Mouse (Mus musculus): Measurements from ENCODE around the gene Sh3bgrl3. TPM values are rescaled to one million over a fixed set of nuclear protein-coding genes. Genes with fewer than 3 reads are reported as not detected.

The Sh3bgrl3 gene
- polyA plus RNA-seq, 1 experiment from 2014 or later: 522 TPM

DNA sequence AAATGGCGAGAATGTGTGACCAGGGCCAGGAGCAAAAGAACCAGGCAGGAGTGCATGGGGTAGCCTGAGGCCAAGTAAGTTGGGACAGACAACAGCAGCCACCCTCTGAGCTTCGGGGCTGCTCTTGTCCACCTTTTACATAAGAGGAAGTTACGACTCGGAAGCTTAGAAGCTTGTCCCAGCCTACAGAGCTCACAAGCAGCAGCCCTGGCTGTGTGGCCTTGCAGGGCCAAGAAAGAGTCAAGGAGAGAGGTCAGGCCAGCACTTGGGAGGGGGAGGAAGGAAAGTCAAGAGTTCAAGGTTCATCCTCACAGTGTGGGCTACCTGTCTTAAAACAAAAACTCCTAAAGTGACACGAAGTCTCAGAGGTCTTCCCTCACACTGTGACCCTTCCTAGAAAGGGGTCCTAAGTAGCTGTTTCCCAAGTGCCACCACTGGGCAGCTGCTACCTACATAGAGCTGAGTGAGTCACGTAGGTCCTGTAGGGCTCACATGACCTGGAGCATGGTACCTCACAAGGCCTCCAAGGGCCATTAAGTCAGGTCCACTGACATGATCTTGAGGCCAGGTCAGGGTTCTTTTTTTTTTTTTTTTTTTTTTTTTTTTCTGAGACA, 8.3 kb downstream of the Sh3bgrl3 start:
- H3K9me3 ChIP-seq (ENCODE audit: control insufficient read depth): no peaks in the 10 kb centered on the region
- H3K4me2 ChIP-seq (replicated peaks; ENCODE audit: low read depth): no peak overlapping the region
- ATAC-seq: 0 out of 2 replicates have a peak, but pooled peaks have one; percentile 14
- no peak overlapping the region for H3K9ac ChIP-seq (ENCODE audit: low read depth, low read length)
- no peaks in the 10 kb centered on the region for H3K27me3 ChIP-seq (replicated peaks; ENCODE audit: control insufficient read depth, insufficient read depth, low read length)
- no peak overlapping the region for H3K27ac ChIP-seq (ENCODE audit: low read depth, low read length)
- WGBS: 75% methylated on average over 6 of the region's 6 CpGs
- H3K4me3 ChIP-seq (ENCODE audit: low read depth, low read length): no peak overlapping the region
- H3K4me1 ChIP-seq (replicated peaks; ENCODE audit: control insufficient read depth, insufficient read depth, low read length): peaks cover 14% of the 10 kb centered on the region; the same call in 1 of the 2 replicates
- TF ChIP-seq CTCF (IDR thresholded peaks at IDR 0.05; ENCODE audit: low read depth): no peak
- no peaks in the 10 kb centered on the region for H3K36me3 ChIP-seq (ENCODE audit: control insufficient read depth, insufficient read depth)

DNA sequence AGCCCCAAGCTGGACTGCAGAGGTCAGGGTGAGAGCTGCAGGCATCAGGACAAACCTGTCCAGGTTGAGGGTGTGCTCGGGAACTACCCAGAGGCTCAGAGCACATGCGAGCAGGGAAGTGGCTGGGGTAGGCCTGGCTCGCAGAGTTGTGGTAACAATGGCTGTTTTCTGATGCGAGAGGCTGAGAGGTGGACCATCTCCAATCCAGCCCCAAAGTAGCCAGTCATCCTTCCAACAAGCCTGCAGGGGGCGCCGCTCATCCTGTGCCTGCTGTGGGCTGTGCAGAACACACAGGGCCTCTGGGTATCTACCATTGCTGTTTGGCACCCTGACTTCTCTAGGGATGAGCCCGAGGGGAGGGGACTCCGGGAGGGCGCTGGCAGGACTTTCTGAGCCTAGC, 8.9 kb downstream of the Sh3bgrl3 start:
- peak; percentile 71 for TF ChIP-seq CTCF (IDR thresholded peaks at IDR 0.05; ENCODE audit: low read depth)
- H3K27ac ChIP-seq (ENCODE audit: low read depth, low read length): no peak overlapping the region
- peaks cover 14% of the 10 kb centered on the region; the same call in 1 of the 2 replicates for H3K4me1 ChIP-seq (replicated peaks; ENCODE audit: control insufficient read depth, insufficient read depth, low read length)

DNA sequence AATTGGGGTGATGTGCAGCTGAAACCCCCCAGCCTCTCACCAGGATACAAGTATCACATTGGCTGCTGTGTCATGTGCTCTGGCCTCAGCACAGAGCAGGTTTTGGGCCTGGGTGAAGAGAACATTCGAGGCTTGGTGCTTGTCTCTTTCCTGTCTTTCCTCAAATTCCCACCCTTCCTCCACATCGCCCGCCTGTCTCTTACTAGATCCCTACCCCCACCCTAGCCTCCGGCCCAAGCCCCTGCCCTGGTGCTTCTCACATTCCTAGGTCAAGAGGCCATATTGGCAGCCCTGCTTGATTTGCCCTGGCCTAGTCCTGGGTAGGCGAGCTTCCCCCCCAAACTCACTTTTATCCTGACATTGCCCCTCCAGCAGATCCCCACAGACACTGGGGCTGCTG, 9.5 kb downstream of the Sh3bgrl3 start:
- Histone ChIP-seq H3K27ac (ENCODE audit: low read depth, low read length) (no peak overlapping the region), H3K4me3 (ENCODE audit: low read depth, low read length) (no peak overlapping the region), H3K4me1 (replicated peaks; ENCODE audit: control insufficient read depth, insufficient read depth, low read length) (peaks cover 14% of the 10 kb centered on the region; the same call in 1 of the 2 replicates), H3K9me3 (ENCODE audit: control insufficient read depth) (no peaks in the 10 kb centered on the region), H3K4me2 (replicated peaks; ENCODE audit: low read depth) (no peak overlapping the region), H3K9ac (ENCODE audit: low read depth, low read length) (no peak overlapping the region), H3K27me3 (replicated peaks; ENCODE audit: control insufficient read depth, insufficient read depth, low read length) (no peaks in the 10 kb centered on the region), H3K36me3 (ENCODE audit: control insufficient read depth, insufficient read depth) (no peaks in the 10 kb centered on the region)
- 80% methylated on average over 5 of the region's 5 CpGs for WGBS
- no peak for ATAC-seq
- no peak for TF ChIP-seq CTCF (IDR thresholded peaks at IDR 0.05; ENCODE audit: low read depth)

More for the DNA sequence above, 8.9 kb downstream of the Sh3bgrl3 start:
- H3K4me2 ChIP-seq (replicated peaks; ENCODE audit: low read depth): no peak overlapping the region
- no peak for ATAC-seq
- no peaks in the 10 kb centered on the region for H3K9me3 ChIP-seq (ENCODE audit: control insufficient read depth)
- H3K27me3 ChIP-seq (replicated peaks; ENCODE audit: control insufficient read depth, insufficient read depth, low read length): no peaks in the 10 kb centered on the region
- WGBS: 67% methylated on average over 9 of the region's 9 CpGs
- H3K9ac ChIP-seq (ENCODE audit: low read depth, low read length): no peak overlapping the region
- H3K36me3 ChIP-seq (ENCODE audit: control insufficient read depth, insufficient read depth): no peaks in the 10 kb centered on the region
- no peak overlapping the region for H3K4me3 ChIP-seq (ENCODE audit: low read depth, low read length)

DNA sequence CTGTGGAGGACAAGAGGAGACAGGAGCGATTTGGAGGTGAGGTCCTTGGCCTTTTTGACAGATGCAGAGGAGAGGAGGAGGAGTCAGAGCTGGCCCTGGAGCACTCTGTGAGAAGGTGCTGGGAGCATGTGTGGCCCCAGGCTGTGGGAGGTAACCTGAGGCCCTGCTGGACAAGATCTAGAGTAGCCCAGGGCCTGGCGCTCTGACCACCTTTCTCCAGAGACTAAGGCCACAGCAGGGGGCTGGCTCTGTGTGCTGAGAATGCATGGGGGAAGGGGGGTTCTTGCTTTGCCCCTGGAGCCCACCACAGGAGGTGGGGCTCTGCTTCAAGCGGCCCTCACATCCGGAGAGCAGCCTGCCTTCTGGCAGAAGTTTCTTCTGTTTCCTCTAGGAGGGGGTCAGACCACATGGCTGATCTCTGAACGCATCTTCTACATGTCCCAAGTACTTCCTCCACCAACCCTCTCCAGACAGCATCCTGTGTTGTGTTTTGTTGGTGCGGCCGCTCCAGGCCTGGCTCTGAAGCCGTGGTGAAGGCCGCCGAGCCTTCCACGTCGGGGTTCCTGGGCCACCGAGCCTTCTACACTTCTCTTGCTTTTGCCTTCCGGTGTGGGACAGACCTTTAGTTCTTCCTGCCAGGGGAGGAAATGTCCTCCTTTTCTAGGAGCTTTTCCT, 10.3 kb downstream of the Sh3bgrl3 start:
- no peak overlapping the region for H3K4me2 ChIP-seq (replicated peaks; ENCODE audit: low read depth)
- H3K27ac ChIP-seq (ENCODE audit: low read depth, low read length): no peak overlapping the region
- H3K4me1 ChIP-seq (replicated peaks; ENCODE audit: control insufficient read depth, insufficient read depth, low read length): peaks cover 19% of the 10 kb centered on the region; the same call in 1 of the 2 replicates
- 74% methylated on average over 14 of the region's 14 CpGs for WGBS
- no peaks in the 10 kb centered on the region for H3K9me3 ChIP-seq (ENCODE audit: control insufficient read depth)
- no peaks in the 10 kb centered on the region for H3K27me3 ChIP-seq (replicated peaks; ENCODE audit: control insufficient read depth, insufficient read depth, low read length)
- TF ChIP-seq CTCF (IDR thresholded peaks at IDR 0.05; ENCODE audit: low read depth): no peak
- H3K4me3 ChIP-seq (ENCODE audit: low read depth, low read length): no peak overlapping the region
- no peaks in the 10 kb centered on the region for H3K36me3 ChIP-seq (ENCODE audit: control insufficient read depth, insufficient read depth)
- no peak for ATAC-seq
- H3K9ac ChIP-seq (ENCODE audit: low read depth, low read length): no peak overlapping the region

DNA sequence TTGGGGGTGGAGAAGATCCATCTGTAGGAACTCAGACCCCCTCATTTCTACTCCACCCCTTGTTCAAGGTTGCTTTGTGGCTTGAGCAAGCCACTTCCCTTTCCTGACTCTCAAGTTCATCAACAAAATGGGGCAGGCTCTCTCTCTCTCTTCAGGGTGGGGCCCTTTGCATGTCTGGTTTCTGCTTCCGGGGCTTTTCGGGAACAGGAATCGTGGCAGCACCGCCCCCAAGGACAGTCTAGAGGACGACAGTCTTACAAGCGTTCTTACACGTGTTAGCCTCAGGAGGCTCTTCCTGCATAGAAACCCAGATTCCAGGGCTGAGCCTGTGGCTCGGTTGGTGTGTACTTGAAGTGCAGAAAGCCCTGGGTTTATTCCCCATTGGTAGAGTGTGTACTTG, 11.6 kb downstream of the Sh3bgrl3 start:
- Histone ChIP-seq H3K36me3 (ENCODE audit: control insufficient read depth, insufficient read depth) (no peaks in the 10 kb centered on the region), H3K27me3 (replicated peaks; ENCODE audit: control insufficient read depth, insufficient read depth, low read length) (no peaks in the 10 kb centered on the region), H3K9ac (ENCODE audit: low read depth, low read length) (no peak overlapping the region), H3K9me3 (ENCODE audit: control insufficient read depth) (no peaks in the 10 kb centered on the region), H3K4me1 (replicated peaks; ENCODE audit: control insufficient read depth, insufficient read depth, low read length) (peaks cover 19% of the 10 kb centered on the region; the same call in 1 of the 2 replicates), H3K4me3 (ENCODE audit: low read depth, low read length) (no peak overlapping the region), H3K27ac (ENCODE audit: low read depth, low read length) (no peak overlapping the region), H3K4me2 (replicated peaks; ENCODE audit: low read depth) (no peak overlapping the region)
- 59% methylated on average over 8 of the region's 8 CpGs for WGBS
- ATAC-seq: no peak
- no peak for TF ChIP-seq CTCF (IDR thresholded peaks at IDR 0.05; ENCODE audit: low read depth)

DNA sequence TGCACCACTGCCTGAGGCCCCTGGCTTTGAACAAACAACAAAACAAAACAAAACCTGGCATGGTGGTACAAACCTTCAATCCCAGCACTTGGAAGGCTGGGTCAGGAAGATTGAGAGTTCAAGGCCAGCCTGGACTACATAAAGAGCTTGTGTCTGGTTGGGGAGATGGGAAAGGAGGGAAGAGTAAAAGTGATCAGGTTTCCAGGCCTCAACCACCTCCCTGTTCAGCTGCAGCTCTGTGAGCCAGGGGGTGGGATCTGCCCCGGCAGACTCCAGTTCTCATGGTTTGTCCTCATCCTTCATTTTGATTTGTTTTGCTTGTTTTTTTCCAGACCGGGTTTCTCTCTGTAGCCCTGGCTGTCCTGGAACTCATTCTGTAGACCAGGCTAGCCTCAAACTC, 12.1 kb downstream of the Sh3bgrl3 start:
- Histone ChIP-seq H3K9me3 (ENCODE audit: control insufficient read depth) (no peaks in the 10 kb centered on the region), H3K36me3 (ENCODE audit: control insufficient read depth, insufficient read depth) (no peaks in the 10 kb centered on the region), H3K27ac (ENCODE audit: low read depth, low read length) (no peak overlapping the region), H3K4me1 (replicated peaks; ENCODE audit: control insufficient read depth, insufficient read depth, low read length) (peaks cover 19% of the 10 kb centered on the region; the same call in 1 of the 2 replicates), H3K9ac (ENCODE audit: low read depth, low read length) (no peak overlapping the region), H3K4me2 (replicated peaks; ENCODE audit: low read depth) (no peak overlapping the region), H3K27me3 (replicated peaks; ENCODE audit: control insufficient read depth, insufficient read depth, low read length) (no peaks in the 10 kb centered on the region), H3K4me3 (ENCODE audit: low read depth, low read length) (no peak overlapping the region)
- no peak for TF ChIP-seq CTCF (IDR thresholded peaks at IDR 0.05; ENCODE audit: low read depth)
- WGBS: 81% methylated on average over 2 of the region's 2 CpGs
- ATAC-seq: no peak

Data from intestine, postnatal 0 days (tissue).